In genomic region chr4:154929088-154929660, GRCm38 (mm10) we compare ENCODE assay signal across 10 mouse cellular contexts. TPM values are rescaled to one million over a fixed set of nuclear protein-coding genes. Genes with fewer than 3 reads are reported as not detected.
DNase-seq lines count a peak whose midpoint lies in the region; ATAC-seq and TF ChIP-seq lines count a peak whose summit lies in the region.
"Had no signal": no experiment of that assay in that cellular context is flagged by ENCODE, and none has a peak within 500 bp of the region (broad histone marks: within the 10 kb centered on the region; RNA-seq: fewer than 3 reads in every experiment).

No protein-coding gene starts in this region.

- DNase-seq in adrenal gland, adult 2 months = peak; percentile 37
- DNase-seq in adrenal gland, postnatal 25 days = no peak
- DNase-seq in midbrain, embryonic 11.5 days (ENCODE audit: low spot score, missing footprints) = no peak
- peak in 1 of 3 experiments; percentile 70 for DNase-seq in liver, embryonic 14.5 days (ENCODE audit: low read depth in 3 of 3, low spot score in 3 of 3)
- DNase-seq in spleen, postnatal 4 days (ENCODE audit: low spot score in 2 of 2) = peak; percentile 74 to 84
- no peak for DNase-seq in thymus, postnatal 25 days
- DNase-seq in urinary bladder, postnatal 25 days (ENCODE audit: low spot score) = no peak
- DNase-seq: right cerebral cortex, postnatal 25 days had no signal

- peak overlapping the region; percentile 9; the same call in 1 of the 2 replicates for H3K27ac ChIP-seq in midbrain, embryonic 11.5 days (ENCODE audit: low read depth, low read length)
- no peak overlapping the region for H3K27ac ChIP-seq in midbrain, embryonic 13.5 days
- peak overlapping the region; percentile 98 for H3K27ac ChIP-seq in liver, embryonic 14.5 days

- no peak overlapping the region for H3K4me2 ChIP-seq in midbrain, embryonic 11.5 days
- no peak overlapping the region for H3K4me2 ChIP-seq in midbrain, embryonic 13.5 days (replicated peaks)
- H3K4me2 ChIP-seq in liver, embryonic 14.5 days (ENCODE audit: low read depth) = peak overlapping the region; percentile 76

- no peaks in the 10 kb centered on the region for H3K36me3 ChIP-seq in midbrain, embryonic 11.5 days (ENCODE audit: control insufficient read depth, insufficient read depth, low read length)
- H3K36me3 ChIP-seq in midbrain, embryonic 13.5 days = no peaks in the 10 kb centered on the region
- H3K36me3 ChIP-seq in liver, embryonic 14.5 days (replicated peaks; ENCODE audit: control insufficient read depth, insufficient read depth, low read depth) = peaks cover 26% of the 10 kb centered on the region

- WGBS in midbrain, embryonic 11.5 days = 89% methylated on average over 12 of the region's 12 CpGs
- WGBS in midbrain, embryonic 13.5 days = 87% methylated on average over 12 of the region's 12 CpGs
- WGBS in liver, embryonic 14.5 days (ENCODE audit: insufficient replicate concordance) = 11% methylated on average over 12 of the region's 12 CpGs

- no peak for ATAC-seq in midbrain, embryonic 11.5 days (ENCODE audit: low FRiP score)
- no peak for ATAC-seq in midbrain, embryonic 13.5 days
- peak; percentile 72 for ATAC-seq in liver, embryonic 14.5 days (ENCODE audit: insufficient read depth)

- H3K9me3 ChIP-seq in midbrain, embryonic 11.5 days (ENCODE audit: control insufficient read depth, low read length) = no peaks in the 10 kb centered on the region
- no peaks in the 10 kb centered on the region for H3K9me3 ChIP-seq in midbrain, embryonic 13.5 days
- no peaks in the 10 kb centered on the region for H3K9me3 ChIP-seq in liver, embryonic 14.5 days (ENCODE audit: control insufficient read depth, low read length)

- TF ChIP-seq EP300 in liver, embryonic 14.5 days (IDR thresholded peaks at IDR 0.05; ENCODE audit: low read depth) = 0 out of 2 replicates have a peak, but pooled peaks have one; percentile 4

- H3K4me3 ChIP-seq in midbrain, embryonic 11.5 days (ENCODE audit: low read depth, low read length) = no peak overlapping the region
- no peak overlapping the region for H3K4me3 ChIP-seq in midbrain, embryonic 13.5 days (replicated peaks)
- H3K4me3 ChIP-seq in liver, embryonic 14.5 days (ENCODE audit: insufficient read depth in 1 of 2, low read depth in 2 of 2, low read length in 2 of 2) = peak overlapping the region; percentile 90 to 95

- H3K9ac ChIP-seq in midbrain, embryonic 11.5 days (ENCODE audit: low read length) = no peak overlapping the region
- no peak overlapping the region for H3K9ac ChIP-seq in midbrain, embryonic 13.5 days (replicated peaks)
- H3K9ac ChIP-seq in liver, embryonic 14.5 days (replicated peaks) = peak overlapping the region; percentile 97

- TF ChIP-seq CTCF in liver, embryonic 14.5 days (IDR thresholded peaks at IDR 0.05; ENCODE audit: low read depth) = no peak

- no peaks in the 10 kb centered on the region for H3K27me3 ChIP-seq in midbrain, embryonic 11.5 days (ENCODE audit: control insufficient read depth, insufficient read depth, low read length)
- H3K27me3 ChIP-seq in midbrain, embryonic 13.5 days = no peaks in the 10 kb centered on the region
- H3K27me3 ChIP-seq in liver, embryonic 14.5 days (ENCODE audit: control insufficient read depth, insufficient read depth, low read length) = no peaks in the 10 kb centered on the region

- H3K4me1 ChIP-seq in midbrain, embryonic 11.5 days (ENCODE audit: control insufficient read depth, insufficient read depth, low read length) = peaks cover 3% of the 10 kb centered on the region; the same call in 1 of the 2 replicates
- H3K4me1 ChIP-seq in midbrain, embryonic 13.5 days (replicated peaks) = peaks cover 7% of the 10 kb centered on the region; the same call in 1 of the 2 replicates
- H3K4me1 ChIP-seq in liver, embryonic 14.5 days (replicated peaks; ENCODE audit: control insufficient read depth in 2 of 2, insufficient read depth in 2 of 2, low read length in 1 of 2) = peaks cover 39 to 42% of the 10 kb centered on the region in 2 experiments

RNA-seq across cellular contexts. Expression of gene Tnfrsf14, which starts 0.8 kb away (rescaled TPM):
- total RNA-seq in adrenal gland, adult 2 months (2021) = 1 to 10 TPM; 6.1 to 8.4 TPM
- 14.9 and 27.2 TPM in 2 replicates for polyA plus RNA-seq in adrenal gland, adult 2 months (2012; rRNA removed)
- 2.1 and 5.9 TPM in 2 replicates for total RNA-seq in adrenal gland, postnatal 25 days (2021)
- polyA plus RNA-seq in midbrain, embryonic 11.5 days (2014; fragmentation: Nextera tagmentation; extraction: Ambion mirVana) = 0.93 and 1.2 TPM in 2 replicates
- polyA plus RNA-seq in midbrain, embryonic 13.5 days (2015; fragmentation: Nextera tagmentation; extraction: Ambion mirVana) = 0.40 TPM in 2 replicates
- 122 and 308 TPM in 2 replicates for polyA plus RNA-seq in liver, embryonic 14.5 days (2012; rRNA removed)
- 37.0 and 38.7 TPM in 2 replicates for polyA plus RNA-seq in liver, embryonic 14.5 days (2014; fragmentation: Nextera tagmentation; extraction: Ambion mirVana)

RNA-seq across cellular contexts. Expression of gene Fam213b, which starts 30.2 kb away (rescaled TPM):
- 10 to 100 TPM; 41.1 to 56.2 TPM for total RNA-seq in adrenal gland, adult 2 months (2021)
- 61.1 and 87.9 TPM in 2 replicates for polyA plus RNA-seq in adrenal gland, adult 2 months (2012; rRNA removed)
- total RNA-seq in adrenal gland, postnatal 25 days (2021) = 126 and 172 TPM in 2 replicates
- polyA plus RNA-seq in midbrain, embryonic 11.5 days (2014; fragmentation: Nextera tagmentation; extraction: Ambion mirVana) = 39.6 and 41.8 TPM in 2 replicates
- polyA plus RNA-seq in midbrain, embryonic 13.5 days (2015; fragmentation: Nextera tagmentation; extraction: Ambion mirVana) = 43.4 and 46.9 TPM in 2 replicates
- polyA plus RNA-seq in liver, embryonic 14.5 days (2012; rRNA removed) = 4.0 and 5.8 TPM in 2 replicates
- 9.3 and 9.8 TPM in 2 replicates for polyA plus RNA-seq in liver, embryonic 14.5 days (2014; fragmentation: Nextera tagmentation; extraction: Ambion mirVana)

RNA-seq across cellular contexts. Expression of gene Hes5, which starts 31.5 kb away (rescaled TPM):
- not detected for total RNA-seq in adrenal gland, adult 2 months (2021)
- polyA plus RNA-seq in adrenal gland, adult 2 months (2012; rRNA removed) = 0.27 TPM in 1 of 2 replicates, not detected in the other
- not detected in 2 replicates for total RNA-seq in adrenal gland, postnatal 25 days (2021)
- polyA plus RNA-seq in midbrain, embryonic 11.5 days (2014; fragmentation: Nextera tagmentation; extraction: Ambion mirVana) = 456 and 535 TPM in 2 replicates
- polyA plus RNA-seq in midbrain, embryonic 13.5 days (2015; fragmentation: Nextera tagmentation; extraction: Ambion mirVana) = 291 and 346 TPM in 2 replicates
- polyA plus RNA-seq in liver, embryonic 14.5 days (2012; rRNA removed) = 0.04 and 0.16 TPM in 2 replicates
- polyA plus RNA-seq in liver, embryonic 14.5 days (2014; fragmentation: Nextera tagmentation; extraction: Ambion mirVana) = not detected in 2 replicates

RNA-seq across cellular contexts. Expression of gene Pank4, which starts 34.7 kb away (rescaled TPM):
- total RNA-seq in adrenal gland, adult 2 months (2021) = 10 to 100 TPM; 24.5 to 28.0 TPM
- 34.8 and 35.3 TPM in 2 replicates for polyA plus RNA-seq in adrenal gland, adult 2 months (2012; rRNA removed)
- total RNA-seq in adrenal gland, postnatal 25 days (2021) = 33.6 and 33.8 TPM in 2 replicates
- polyA plus RNA-seq in midbrain, embryonic 11.5 days (2014; fragmentation: Nextera tagmentation; extraction: Ambion mirVana) = 37.0 and 40.4 TPM in 2 replicates
- 42.0 and 43.3 TPM in 2 replicates for polyA plus RNA-seq in midbrain, embryonic 13.5 days (2015; fragmentation: Nextera tagmentation; extraction: Ambion mirVana)
- 27.9 and 32.5 TPM in 2 replicates for polyA plus RNA-seq in liver, embryonic 14.5 days (2012; rRNA removed)
- polyA plus RNA-seq in liver, embryonic 14.5 days (2014; fragmentation: Nextera tagmentation; extraction: Ambion mirVana) = 19.5 and 21.6 TPM in 2 replicates

RNA-seq across cellular contexts. Expression of gene Mmel1, which starts 59.8 kb away (rescaled TPM):
- 1 to 10 TPM in 1 of 2 experiments, under 1 TPM in 1; 0.66 to 4.9 TPM for total RNA-seq in adrenal gland, adult 2 months (2021)
- polyA plus RNA-seq in adrenal gland, adult 2 months (2012; rRNA removed) = 2.4 and 6.3 TPM in 2 replicates
- 5.6 and 6.2 TPM in 2 replicates for total RNA-seq in adrenal gland, postnatal 25 days (2021)
- polyA plus RNA-seq in midbrain, embryonic 11.5 days (2014; fragmentation: Nextera tagmentation; extraction: Ambion mirVana) = 0.29 and 0.56 TPM in 2 replicates
- 0.32 and 0.35 TPM in 2 replicates for polyA plus RNA-seq in midbrain, embryonic 13.5 days (2015; fragmentation: Nextera tagmentation; extraction: Ambion mirVana)
- polyA plus RNA-seq in liver, embryonic 14.5 days (2012; rRNA removed) = 2.1 and 2.4 TPM in 2 replicates
- 2.7 and 2.9 TPM in 2 replicates for polyA plus RNA-seq in liver, embryonic 14.5 days (2014; fragmentation: Nextera tagmentation; extraction: Ambion mirVana)
- polyA plus RNA-seq: limb, embryonic 11.5 days had no signal

Comparison
In these comparisons a context has a peak if more than half of its experiments do, and no peak if none do; other contexts are left out.
1. DNase-seq: peak in adrenal gland, adult 2 months (single experiment) and spleen, postnatal 4 days (2 of 2); none in adrenal gland, postnatal 25 days (single experiment), midbrain, embryonic 11.5 days (single experiment), thymus, postnatal 25 days (single experiment) and urinary bladder, postnatal 25 days (single experiment).
2. H3K4me3 ChIP-seq: peak in liver, embryonic 14.5 days (2 of 2); none in midbrain, embryonic 11.5 days (single experiment) and midbrain, embryonic 13.5 days (single experiment).
3. RNA of gene Hes5, which starts 31.5 kb away (polyA plus RNA-seq): 456 to 535 TPM in midbrain, embryonic 11.5 days and 291 to 346 TPM in midbrain, embryonic 13.5 days; 0.27 TPM in adrenal gland, adult 2 months and 0.04 to 0.16 TPM in liver, embryonic 14.5 days; every median in the first group is over 100 times any median in the second.